Mouse (Mus musculus) erythroblast, embryonic 14.5 days (primary cell): Measurements from ENCODE around the gene Sass6.

Source experiments
- GATA1 ChIP-seq: IDR thresholded peaks from 2 replicates; pipeline ENCODE4 v1.6.1; 2012; ENCODE audit warnings: low read length, inconsistent platforms, mixed read lengths
- TAL1 ChIP-seq: IDR thresholded peaks from 3 replicates; pipeline ENCODE4 v1.6.1; 2012; ENCODE audit warnings: low read length, inconsistent platforms, mixed read lengths

DNA sequence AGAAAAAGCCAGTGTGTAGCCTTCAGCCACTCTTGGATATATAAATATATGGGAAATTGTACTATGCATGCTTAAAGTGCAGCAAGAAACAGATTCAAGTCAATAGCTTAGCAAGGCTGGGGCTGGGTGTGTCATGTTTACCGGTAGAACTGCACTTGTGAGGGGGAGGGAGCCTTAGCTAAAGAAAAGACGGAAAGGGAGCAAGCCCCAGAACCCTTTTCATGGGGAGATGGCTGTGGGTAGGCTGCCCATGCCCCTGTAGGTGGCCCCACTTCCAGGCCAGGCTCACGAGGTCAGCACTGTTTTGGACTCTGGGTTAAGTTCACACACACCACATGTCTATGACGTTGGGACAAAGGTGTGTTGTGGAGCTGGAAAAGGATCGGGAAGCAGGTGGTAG is 41.0 kb downstream of the Sass6 start:
- TF ChIP-seq TAL1 (no peak), GATA1 (no peak)
